Mouse (Mus musculus): ENCODE data around the gene Gpr27.

DNA sequence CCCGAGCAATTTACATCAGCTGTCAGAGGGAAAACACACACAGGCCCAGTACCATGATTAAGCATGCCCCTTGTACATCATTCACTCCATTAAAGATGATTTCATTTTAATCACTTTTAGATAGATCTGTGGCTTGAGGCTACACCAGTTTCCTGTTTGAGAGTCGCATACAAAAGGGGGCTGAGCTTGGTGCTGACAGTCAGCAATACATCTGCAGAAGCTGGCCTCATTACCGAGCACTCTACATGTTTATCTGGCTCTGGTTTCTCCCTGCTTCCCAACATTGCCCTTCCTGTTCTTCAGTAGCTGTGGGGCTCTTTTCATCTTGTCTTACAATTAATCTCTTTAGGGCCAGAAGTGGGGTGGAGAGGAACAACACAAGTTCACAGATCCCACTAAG, 32.0 kb upstream of the Gpr27 start:
- no peak for TF ChIP-seq CTCF (conservative IDR thresholded peaks at IDR 0.05; ENCODE audit: insufficient read depth, insufficient read length, low read depth, low read length)
- TF ChIP-seq POLR2A (IDR thresholded peaks at IDR 0.05; ENCODE audit: low read depth, low read length): no peak

Data from kidney, adult 2 months (tissue).